Mouse (Mus musculus): ENCODE results near the gene Fancc.

DNA sequence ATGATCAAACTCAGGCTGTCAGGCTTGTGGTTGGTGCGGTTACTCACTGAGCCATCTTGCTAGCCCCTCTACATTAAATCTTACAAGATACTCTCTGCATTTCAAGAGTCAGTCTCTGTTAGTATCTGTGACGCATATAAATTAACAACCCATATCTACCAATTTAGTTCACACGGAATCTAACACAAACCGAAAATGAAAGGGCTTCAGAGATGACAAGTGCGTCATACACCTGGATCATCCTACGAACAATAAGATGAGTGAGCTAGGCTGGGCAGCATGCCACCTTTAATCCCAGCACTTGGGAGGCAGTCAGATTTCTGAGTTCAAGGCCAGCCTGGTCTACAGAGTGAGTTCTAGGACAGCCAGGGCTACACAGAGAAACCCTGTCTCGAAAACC lies 177.3 kb downstream of the Fancc start:
- TF ChIP-seq CTCF (IDR thresholded peaks at IDR 0.05; ENCODE audit: borderline replicate concordance, insufficient read depth, low read depth, low read length) (no peak), POLR2A (IDR thresholded peaks at IDR 0.05; ENCODE audit: borderline replicate concordance, insufficient read depth, low read length) (no peak)
